Comparison of ENCODE assay signal across 8 mouse cellular contexts in the genomic region with DNA sequence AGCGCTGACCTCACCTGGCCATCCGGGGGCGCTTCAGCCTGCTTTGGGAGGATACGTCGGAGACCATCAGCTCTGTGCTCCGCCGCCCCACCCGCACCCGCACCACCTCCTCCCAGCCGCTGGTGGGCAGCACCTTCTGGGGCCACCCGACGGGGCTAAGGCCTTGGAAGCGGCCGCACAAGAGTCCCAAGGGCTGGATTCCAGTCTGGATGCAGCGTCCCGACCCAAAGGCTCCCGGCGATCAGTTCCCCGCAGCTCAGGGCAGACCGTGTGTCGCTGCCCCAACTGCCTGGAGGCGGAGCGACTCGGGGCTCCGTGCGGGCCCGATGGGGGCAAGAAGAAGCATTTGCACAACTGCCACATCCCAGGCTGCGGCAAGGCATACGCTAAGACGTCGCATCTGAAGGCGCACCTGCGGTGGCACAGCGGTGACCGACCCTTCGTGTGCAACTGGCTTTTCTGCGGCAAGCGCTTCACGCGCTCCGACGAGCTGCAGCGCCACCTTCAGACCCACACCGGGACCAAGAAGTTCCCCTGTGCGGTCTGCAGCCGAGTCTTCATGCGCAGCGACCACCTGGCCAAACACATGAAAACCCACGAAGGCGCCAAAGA. TPM values are rescaled to one million over a fixed set of nuclear protein-coding genes. Genes with fewer than 3 reads are reported as not detected.
DNase-seq lines count a peak whose midpoint lies in the region; ATAC-seq and TF ChIP-seq lines count a peak whose summit lies in the region.

No protein-coding gene starts in this region.

- no peak for TF ChIP-seq POLR2A in liver, adult 2 months (IDR thresholded peaks at IDR 0.05; ENCODE audit: extremely low read depth, insufficient read depth, low read length)

- H3K9ac ChIP-seq in embryonic facial prominence, embryonic 13.5 days: peak overlapping the region; percentile 72
- H3K9ac ChIP-seq in liver, adult 2 months (ENCODE audit: low read depth, low read length): peak overlapping the region; percentile 66

- no peaks in the 10 kb centered on the region for H3K9me3 ChIP-seq in embryonic facial prominence, embryonic 13.5 days

- peaks cover 86% of the 10 kb centered on the region for H3K27me3 ChIP-seq in embryonic facial prominence, embryonic 13.5 days
- peaks cover 20% of the 10 kb centered on the region for H3K27me3 ChIP-seq in liver, adult 2 months (ENCODE audit: control insufficient read depth, insufficient read depth, low read length)

- no peak overlapping the region for H3K27ac ChIP-seq in embryonic facial prominence, embryonic 13.5 days
- no peak overlapping the region for H3K27ac ChIP-seq in liver, adult 2 months (replicated peaks; ENCODE audit: insufficient read depth, low read depth, low read length)

- under 1% methylated on average over 50 of the region's 50 CpGs for WGBS in embryonic facial prominence, embryonic 13.5 days
- WGBS in liver, adult 2 months: under 1% methylated on average over 50 of the region's 50 CpGs

- H3K36me3 ChIP-seq in embryonic facial prominence, embryonic 13.5 days: no peaks in the 10 kb centered on the region
- H3K36me3 ChIP-seq in liver, adult 2 months (ENCODE audit: control insufficient read depth, insufficient read depth, low read length): no peaks in the 10 kb centered on the region

- H3K79me2 ChIP-seq in liver, adult 2 months (ENCODE audit: control insufficient read depth, insufficient read depth, low read length): no peaks in the 10 kb centered on the region

- ATAC-seq in embryonic facial prominence, embryonic 13.5 days (ENCODE audit: insufficient number of reproducible peaks, insufficient read depth, low FRiP score, low TSS enrichment, low read depth): 0 out of 2 replicates have a peak, but pooled peaks have one; percentile 10

- peak; percentile 83 for TF ChIP-seq CTCF in liver, adult 2 months (IDR thresholded peaks at IDR 0.05; ENCODE audit: low read depth, low read length)

- peak overlapping the region; percentile 80 for H3K4me2 ChIP-seq in embryonic facial prominence, embryonic 13.5 days

- peak; percentile 92 for DNase-seq in A20 (ENCODE audit: low read depth, low spot score)
- DNase-seq in adrenal gland, postnatal 25 days: peak; percentile 75
- DNase-seq in heart, adult 9 months (ENCODE audit: low spot score in 2 of 2): peak; percentile 60 to 63
- peak; percentile 62 to 75 for DNase-seq in kidney, adult 8-10 months
- peak; percentile 33 for DNase-seq in liver, adult 2 months (ENCODE audit: extremely low read depth, low read depth, low spot score)
- DNase-seq in monocyte, adult 2 months (ENCODE audit: low read depth in 1 of 2, low spot score in 2 of 2): peak; percentile 22 to 59
- DNase-seq in spleen, postnatal 36 days (ENCODE audit: low spot score in 2 of 2): peak; percentile 73

- peaks cover 56% of the 10 kb centered on the region for H3K4me1 ChIP-seq in embryonic facial prominence, embryonic 13.5 days
- H3K4me1 ChIP-seq in liver, adult 2 months (ENCODE audit: control insufficient read depth, insufficient read depth, low read length): peaks cover 4% of the 10 kb centered on the region; the same call in 1 of the 2 replicates

- H3K4me3 ChIP-seq in embryonic facial prominence, embryonic 13.5 days: peak overlapping the region; percentile 59
- H3K4me3 ChIP-seq in liver, adult 2 months (ENCODE audit: insufficient read depth, low read depth, low read length): peak overlapping the region; percentile 59

RNA-seq across cellular contexts. Expression of a gene that starts 7.8 kb away (rescaled TPM):
- total RNA-seq in adrenal gland, postnatal 25 days (2021): 12.8 and 22.7 TPM in 2 replicates
- 25.0 and 30.6 TPM in 2 replicates for polyA plus RNA-seq in embryonic facial prominence, embryonic 13.5 days (2015; fragmentation: Nextera tagmentation; extraction: Ambion mirVana)
- 39.5 and 41.9 TPM in 2 replicates for total RNA-seq in liver, adult 2 months (2014; rRNA removed)
- polyA plus RNA-seq in liver, adult 2 months (2012; rRNA removed): 56.6 and 58.3 TPM in 2 replicates

RNA-seq across cellular contexts. Expression of a gene that starts 8.8 kb away (rescaled TPM):
- total RNA-seq in adrenal gland, postnatal 25 days (2021): 0.33 and 0.39 TPM in 2 replicates
- polyA plus RNA-seq in embryonic facial prominence, embryonic 13.5 days (2015; fragmentation: Nextera tagmentation; extraction: Ambion mirVana): 2.1 and 3.3 TPM in 2 replicates
- under 0.01 and 0.09 TPM in 2 replicates for total RNA-seq in liver, adult 2 months (2014; rRNA removed)
- polyA plus RNA-seq in liver, adult 2 months (2012; rRNA removed): 0.04 and 0.05 TPM in 2 replicates

RNA-seq across cellular contexts. Expression of a gene that starts 19.2 kb away (rescaled TPM):
- total RNA-seq in adrenal gland, postnatal 25 days (2021): 1.0 and 1.4 TPM in 2 replicates
- 0.72 and 1.5 TPM in 2 replicates for polyA plus RNA-seq in embryonic facial prominence, embryonic 13.5 days (2015; fragmentation: Nextera tagmentation; extraction: Ambion mirVana)
- 0.28 and 1.1 TPM in 2 replicates for total RNA-seq in liver, adult 2 months (2014; rRNA removed)
- 1.0 and 1.1 TPM in 2 replicates for polyA plus RNA-seq in liver, adult 2 months (2012; rRNA removed)

RNA-seq across cellular contexts. Expression of a gene that starts 19.4 kb away (rescaled TPM):
- total RNA-seq in adrenal gland, postnatal 25 days (2021): 117 and 129 TPM in 2 replicates
- polyA plus RNA-seq in embryonic facial prominence, embryonic 13.5 days (2015; fragmentation: Nextera tagmentation; extraction: Ambion mirVana): 82.0 and 82.7 TPM in 2 replicates
- 19.5 and 29.2 TPM in 2 replicates for total RNA-seq in liver, adult 2 months (2014; rRNA removed)
- 86.8 and 120 TPM in 2 replicates for polyA plus RNA-seq in liver, adult 2 months (2012; rRNA removed)

RNA-seq across cellular contexts. Expression of a gene that starts 28.4 kb away (rescaled TPM):
- 18.9 TPM in 2 replicates for total RNA-seq in adrenal gland, postnatal 25 days (2021)
- 11.1 and 12.2 TPM in 2 replicates for polyA plus RNA-seq in embryonic facial prominence, embryonic 13.5 days (2015; fragmentation: Nextera tagmentation; extraction: Ambion mirVana)
- 1.1 and 1.7 TPM in 2 replicates for total RNA-seq in liver, adult 2 months (2014; rRNA removed)
- polyA plus RNA-seq in liver, adult 2 months (2012; rRNA removed): 1.7 and 2.2 TPM in 2 replicates

Comparison
In these comparisons a context has a peak if more than half of its experiments do, and no peak if none do; other contexts are left out.
1. DNase-seq: peak in every context shown above with its lines; median percentile 92 in A20; 75 in adrenal gland, postnatal 25 days; 73 in spleen, postnatal 36 days; 68 in kidney, adult 8-10 months; 62 in heart, adult 9 months; 40 in monocyte, adult 2 months; 33 in liver, adult 2 months.